Mouse (Mus musculus) E14TG2a.4 (cell line): Measurements from ENCODE around the gene Gm39115.

Experiments used
- CTCF ChIP-seq: conservative IDR thresholded peaks from 2 replicates; pipeline ENCODE4 v1.5.1; 2014; ENCODE audit warnings: low read length
- NANOG ChIP-seq: IDR thresholded peaks from 2 replicates; pipeline ENCODE4 v1.6.1; 2014; ENCODE audit warnings: borderline replicate concordance, low read length, mixed read lengths
- POU5F1 ChIP-seq: IDR thresholded peaks from 2 replicates; pipeline ENCODE4 v1.6.1; 2014; ENCODE audit warnings: low read length, borderline replicate concordance

- TF ChIP-seq CTCF, result no peak
- no peak for TF ChIP-seq NANOG
- TF ChIP-seq POU5F1, result no peak
Measured at GRCm38 (mm10) chr7:142091848-142092247, 44.0 kb downstream of the Gm39115 start.
